Mouse (Mus musculus): ENCODE measurements around the gene Fuk. TPM values are rescaled to one million over a fixed set of nuclear protein-coding genes. Genes with fewer than 3 reads are reported as not detected.
"Not testable (repeated sequence)": the region's sequence is repeated elsewhere in the genome, so short reads cannot be mapped to it uniquely, and the experiment has no call there.

Fuk gene
- total RNA-seq, 4 experiments from 2014 or later = 16.7 to 20.2 (median 19.4) TPM

GRCm38 (mm10) chr8:110881741-110882310, 20.5 kb downstream of the Fuk start:
- DNase-seq (ENCODE audit: low spot score in 2 of 2) = peak in 1 of 2 experiments; percentile 39

GRCm38 (mm10) chr8:110877862-110878261, 24.4 kb downstream of the Fuk start:
- DNase-seq (ENCODE audit: low spot score in 2 of 2) = no peak

- no peak for DNase-seq (ENCODE audit: low spot score in 2 of 2)
Measured at GRCm38 (mm10) chr8:110870501-110870900, 31.8 kb downstream of the Fuk start.

GRCm38 (mm10) chr8:110861347-110862025, 40.8 kb downstream of the Fuk start:
- not testable (repeated sequence) for DNase-seq (ENCODE audit: low spot score in 2 of 2)

GRCm38 (mm10) chr8:110859651-110860501, 42.4 kb downstream of the Fuk start:
- no peak for DNase-seq (ENCODE audit: low spot score in 2 of 2)

GRCm38 (mm10) chr8:110856760-110857461, 45.4 kb downstream of the Fuk start:
- no peak for DNase-seq (ENCODE audit: low spot score in 2 of 2)

GRCm38 (mm10) chr8:110856073-110856472, 46.2 kb downstream of the Fuk start:
- DNase-seq (ENCODE audit: low spot score in 2 of 2) = not testable (repeated sequence)

- DNase-seq (ENCODE audit: low spot score in 2 of 2) = no peak
Measured at GRCm38 (mm10) chr8:110851186-110851585, 51.1 kb downstream of the Fuk start.

GRCm38 (mm10) chr8:110847645-110848495, 54.4 kb downstream of the Fuk start:
- no peak for DNase-seq (ENCODE audit: low spot score in 2 of 2)

- DNase-seq (ENCODE audit: low spot score in 2 of 2) = no peak
Measured at GRCm38 (mm10) chr8:110847171-110847549, 55.1 kb downstream of the Fuk start.

- DNase-seq (ENCODE audit: low spot score in 2 of 2) = peak; percentile 72 to 75
Measured at GRCm38 (mm10) chr8:110846405-110847170, 55.7 kb downstream of the Fuk start, which contains the start of the genes Cog4 and Sf3b3. Cog4 (plus strand) TSS chr8:110846600. Sf3b3 (minus strand) TSS chr8:110846787.

- no peak for DNase-seq (ENCODE audit: low spot score in 2 of 2)
Measured at GRCm38 (mm10) chr8:110845821-110846404, 56.4 kb downstream of the Fuk start.

- no peak for DNase-seq (ENCODE audit: low spot score in 2 of 2)
Measured at GRCm38 (mm10) chr8:110844941-110845340, 57.3 kb downstream of the Fuk start.

GRCm38 (mm10) chr8:110843207-110843606, 59.1 kb downstream of the Fuk start:
- DNase-seq (ENCODE audit: low spot score in 2 of 2) = no peak

- DNase-seq (ENCODE audit: low spot score in 2 of 2) = no peak
Measured at GRCm38 (mm10) chr8:110842012-110842574, 60.2 kb downstream of the Fuk start.
